Mouse (Mus musculus) heart, postnatal 0 days (tissue): ENCODE results near the gene Foxp1. TPM values are rescaled to one million over a fixed set of nuclear protein-coding genes. Genes with fewer than 3 reads are reported as not detected.

Source experiments
- ATAC-seq: fragments of 200-750 bp; cut with Nextera tagmentation; 2 replicates; pipeline ENCODE4 v1.8.0; 2017; ENCODE audit warnings: low read depth, moderate number of reproducible peaks, moderate library complexity; ENCODE audit not compliant: insufficient read depth
- DNase-seq: peaks from one replicate; pipeline ENCODE4 v3.0.0-alpha.2; 2016; ENCODE audit warnings: low spot score
- H3K27ac ChIP-seq: fragments of 300-500 bp; sonication (generic); 2 replicates; pipeline ENCODE4 v1.5.1; 2014; ENCODE audit warnings: low read depth, mild to moderate bottlenecking
- H3K27me3 ChIP-seq: fragments of 300-500 bp; sonication (generic); 2 replicates; pipeline ENCODE4 v1.6.1; 2014; ENCODE audit warnings: low read length, mixed read lengths; ENCODE audit not compliant: control insufficient read depth, insufficient read depth
- H3K36me3 ChIP-seq: fragments of 300-500 bp; sonication (generic); replicated peaks from 2 replicates; pipeline ENCODE4 v1.6.1; 2014; ENCODE audit warnings: low read length, mixed read lengths; ENCODE audit not compliant: control insufficient read depth, insufficient read depth
- H3K4me1 ChIP-seq: fragments of 300-500 bp; sonication (generic); 2 replicates; pipeline ENCODE4 v1.6.1; 2014; ENCODE audit warnings: antibody characterized with exemption; ENCODE audit not compliant: control insufficient read depth, insufficient read depth
- H3K4me2 ChIP-seq: fragments of 300-500 bp; sonication (generic); 2 replicates; pipeline ENCODE4 v1.6.1; 2014; ENCODE audit warnings: low read depth, mild to moderate bottlenecking, low read length, moderate library complexity
- H3K4me3 ChIP-seq: fragments of 300-500 bp; sonication (generic); 2 replicates; pipeline ENCODE4 v1.5.1; 2014; ENCODE audit warnings: low read depth, low read length
- H3K9ac ChIP-seq: fragments of 300-500 bp; sonication (generic); replicated peaks from 2 replicates; pipeline ENCODE4 v1.6.1; 2014; ENCODE audit warnings: low read depth, low read length, mixed read lengths
- H3K9me3 ChIP-seq: fragments of 300-500 bp; sonication (generic); replicated peaks from 2 replicates; pipeline ENCODE4 v1.6.1; 2016; ENCODE audit warnings: low read length; ENCODE audit not compliant: control insufficient read depth
- CTCF ChIP-seq: IDR thresholded peaks from 2 replicates; pipeline ENCODE4 v1.5.1; 2016; ENCODE audit warnings: antibody characterized with exemption, control low read depth, low read depth
- EP300 ChIP-seq: IDR thresholded peaks from 2 replicates; pipeline ENCODE4 v1.6.1; 2016; ENCODE audit warnings: antibody characterized with exemption, low read depth
- WGBS: fragments of 180-500 bp; shearing (Covaris S2); extraction: QIAGEN DNeasy Blood & Tissue Kit; methylation state at CpG from one replicate; pipeline ENCODE4 v1.1.7; 2014; 5-methylcytosine and 5-hydroxymethylcytosine counted together
- polyA plus RNA-seq: library from polyadenylated mRNA; unstranded; fragments of >200 nt; fragmentation: Nextera tagmentation; extraction: Ambion mirVana; gene quantifications from 2 replicates; pipeline ENCODE4 v1.2.1, GENCODE M21; 2015
- total RNA-seq: library from RNA; depleted of rRNA; stranded (reverse); fragments of >200 nt; gene quantifications from 2 replicates; pipeline ENCODE4 v1.2.3, GENCODE M21; 2014; ENCODE audit warnings: low replicate concordance

Foxp1 gene
- total and polyA plus RNA-seq, 2 experiments from 2014 or later = 40.7 to 88.1 TPM

GRCm38 (mm10) chr6:99375376-99375775, 147.1 kb downstream of the Foxp1 start:
- H3K4me2 ChIP-seq = no peak overlapping the region
- H3K4me3 ChIP-seq = no peak overlapping the region
- WGBS = 66% methylated on average over 4 of the region's 4 CpGs
- ATAC-seq = no peak
- 0 out of 2 replicates have a peak, but pooled peaks cover 4% of the 10 kb centered on the region for H3K36me3 ChIP-seq
- no peaks in the 10 kb centered on the region for H3K27me3 ChIP-seq
- DNase-seq = no peak
- no peak overlapping the region for H3K27ac ChIP-seq
- no peak overlapping the region for H3K9ac ChIP-seq
- H3K4me1 ChIP-seq = peaks cover 17% of the 10 kb centered on the region; the same call in 1 of the 2 replicates
- no peaks in the 10 kb centered on the region for H3K9me3 ChIP-seq
- TF ChIP-seq EP300 (no peak), CTCF (no peak)

GRCm38 (mm10) chr6:99374448-99375271, 147.9 kb downstream of the Foxp1 start:
- WGBS = 46% methylated on average over 19 of the region's 19 CpGs
- no peaks in the 10 kb centered on the region for H3K9me3 ChIP-seq
- no peak for DNase-seq
- no peak overlapping the region for H3K9ac ChIP-seq
- no peak overlapping the region for H3K4me3 ChIP-seq
- 0 out of 2 replicates have a peak, but pooled peaks cover 4% of the 10 kb centered on the region for H3K36me3 ChIP-seq
- TF ChIP-seq CTCF (no peak), EP300 (no peak)
- ATAC-seq = no peak
- peaks cover 24% of the 10 kb centered on the region; the same call in 1 of the 2 replicates for H3K4me1 ChIP-seq
- peak overlapping the region; percentile 8; the same call in 1 of the 2 replicates for H3K27ac ChIP-seq
- no peak overlapping the region for H3K4me2 ChIP-seq
- H3K27me3 ChIP-seq = no peaks in the 10 kb centered on the region

- TF ChIP-seq EP300 (no peak), CTCF (no peak)
- Histone ChIP-seq H3K9ac (no peak overlapping the region), H3K27me3 (no peaks in the 10 kb centered on the region), H3K4me3 (no peak overlapping the region), H3K4me1 (peaks cover 20% of the 10 kb centered on the region; the same call in 1 of the 2 replicates), H3K9me3 (no peaks in the 10 kb centered on the region), H3K4me2 (no peak overlapping the region), H3K27ac (no peak overlapping the region), H3K36me3 (0 out of 2 replicates have a peak, but pooled peaks cover 4% of the 10 kb centered on the region)
- WGBS = 61% methylated on average over 5 of the region's 5 CpGs
- DNase-seq (no peak), ATAC-seq (no peak)
Observed at GRCm38 (mm10) chr6:99372427-99372826, 150.1 kb downstream of the Foxp1 start.

- Histone ChIP-seq H3K27ac (no peak overlapping the region), H3K4me2 (no peak overlapping the region), H3K9ac (no peak overlapping the region), H3K9me3 (no peaks in the 10 kb centered on the region), H3K4me3 (no peak overlapping the region), H3K4me1 (peaks cover 16% of the 10 kb centered on the region; the same call in 1 of the 2 replicates), H3K27me3 (no peaks in the 10 kb centered on the region), H3K36me3 (0 out of 2 replicates have a peak, but pooled peaks cover 4% of the 10 kb centered on the region)
- 86% methylated on average over 6 of the region's 6 CpGs for WGBS
- ATAC-seq (no peak), DNase-seq (no peak)
- no peak for TF ChIP-seq CTCF
- TF ChIP-seq EP300 = no peak
Observed at GRCm38 (mm10) chr6:99372016-99372415, 150.5 kb downstream of the Foxp1 start.

GRCm38 (mm10) chr6:99369931-99370330, 152.6 kb downstream of the Foxp1 start:
- ATAC-seq (no peak), DNase-seq (no peak)
- Histone ChIP-seq H3K4me1 (peaks cover 13% of the 10 kb centered on the region; the same call in 1 of the 2 replicates), H3K4me3 (no peak overlapping the region), H3K27me3 (no peaks in the 10 kb centered on the region), H3K9ac (no peak overlapping the region), H3K27ac (no peak overlapping the region), H3K4me2 (no peak overlapping the region), H3K9me3 (no peaks in the 10 kb centered on the region), H3K36me3 (0 out of 2 replicates have a peak, but pooled peaks cover 7% of the 10 kb centered on the region)
- 60% methylated on average over 2 of the region's 2 CpGs for WGBS
- TF ChIP-seq EP300 (no peak), CTCF (no peak)
